Mouse (Mus musculus) forebrain, embryonic 14.5 days (tissue): ENCODE data around the gene Tnfaip6. TPM values are rescaled to one million over a fixed set of nuclear protein-coding genes. Genes with fewer than 3 reads are reported as not detected.

Experiments used
- ATAC-seq: fragments of 200-750 bp; cut with Nextera tagmentation; 2 replicates; pipeline ENCODE4 v1.8.0; 2017; ENCODE audit warnings: mild to moderate bottlenecking, moderate library complexity
- DNase-seq: peaks from one replicate; pipeline ENCODE4 v3.0.0-alpha.2; 2015; ENCODE audit warnings: low spot score
- H3K27ac ChIP-seq: fragments of 300-500 bp; sonication (generic); 2 replicates; pipeline ENCODE4 v1.5.1; 2014; ENCODE audit warnings: low read depth, mild to moderate bottlenecking, control low read depth, low read length, moderate library complexity
- H3K27me3 ChIP-seq: fragments of 300-500 bp; sonication (generic); replicated peaks from 2 replicates; pipeline ENCODE4 v1.6.1; 2014; ENCODE audit warnings: low read length, control low read depth, mixed read lengths; ENCODE audit not compliant: control insufficient read depth, insufficient read depth
- H3K36me3 ChIP-seq: fragments of 300-500 bp; sonication (generic); 2 replicates; pipeline ENCODE4 v1.6.1; 2014; ENCODE audit warnings: low read length, control low read depth; ENCODE audit not compliant: control insufficient read depth, insufficient read depth
- H3K4me1 ChIP-seq: fragments of 300-500 bp; sonication (generic); 2 replicates; pipeline ENCODE4 v1.6.1; 2014; ENCODE audit warnings: antibody characterized with exemption, low read length, control low read depth; ENCODE audit not compliant: control insufficient read depth, insufficient read depth
- H3K4me2 ChIP-seq: fragments of 300-500 bp; sonication (generic); 2 replicates; pipeline ENCODE4 v1.6.1; 2014; ENCODE audit warnings: mild to moderate bottlenecking, control low read depth, low read length
- H3K4me3 ChIP-seq: fragments of 300-500 bp; sonication (generic); 2 replicates; pipeline ENCODE4 v1.5.1; 2014; ENCODE audit warnings: low read depth, low read length, control low read depth
- H3K9ac ChIP-seq: fragments of 300-500 bp; sonication (generic); 2 replicates; pipeline ENCODE4 v1.6.1; 2014; ENCODE audit warnings: mild to moderate bottlenecking, low read length, control low read depth, moderate library complexity
- H3K9me3 ChIP-seq: fragments of 300-500 bp; sonication (generic); replicated peaks from 2 replicates; pipeline ENCODE4 v1.6.1; 2016; ENCODE audit warnings: low read length, control low read depth, mixed read lengths; ENCODE audit not compliant: control insufficient read depth
- WGBS: fragments of 180-500 bp; shearing (Covaris S2); extraction: QIAGEN DNeasy Blood & Tissue Kit; methylation state at CpG from one replicate; pipeline ENCODE4 v1.1.7; 2014; 5-methylcytosine and 5-hydroxymethylcytosine counted together
- polyA plus RNA-seq: library from polyadenylated mRNA; unstranded; fragments of >200 nt; fragmentation: Nextera tagmentation; extraction: Ambion mirVana; gene quantifications from 2 replicates; pipeline ENCODE4 v1.2.1, GENCODE M21; 2014

Tnfaip6 gene
- polyA plus RNA-seq, 1 experiment from 2014 or later, result 6.5 TPM

DNA sequence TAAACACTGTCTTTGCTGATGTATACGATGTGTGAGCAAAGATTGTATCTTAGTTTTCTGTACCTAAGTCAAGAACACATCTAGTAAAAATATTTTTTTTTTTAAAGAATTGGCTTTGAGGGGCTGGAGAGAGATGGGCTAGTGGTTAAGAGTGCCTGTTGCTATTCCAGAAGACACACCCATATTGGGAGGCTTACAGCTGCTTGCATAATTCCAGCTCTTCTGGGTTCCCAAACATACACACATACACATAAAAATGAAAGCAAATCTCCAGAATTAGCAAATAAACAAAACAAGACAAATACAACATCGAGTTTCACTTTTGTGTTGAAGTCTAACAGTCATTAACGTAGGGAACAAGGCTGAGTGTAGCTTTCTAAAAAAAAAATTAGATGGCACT is 46.2 kb downstream of the Tnfaip6 start:
- DNase-seq (no peak), ATAC-seq (no peak)
- Histone ChIP-seq H3K27me3 (no peaks in the 10 kb centered on the region), H3K4me3 (no peak overlapping the region), H3K27ac (no peak overlapping the region), H3K9me3 (no peaks in the 10 kb centered on the region), H3K36me3 (peaks cover 65% of the 10 kb centered on the region), H3K4me2 (no peak overlapping the region), H3K9ac (no peak overlapping the region), H3K4me1 (no peaks in the 10 kb centered on the region)
- 90% methylated on average over 3 of the region's 3 CpGs for WGBS

DNA sequence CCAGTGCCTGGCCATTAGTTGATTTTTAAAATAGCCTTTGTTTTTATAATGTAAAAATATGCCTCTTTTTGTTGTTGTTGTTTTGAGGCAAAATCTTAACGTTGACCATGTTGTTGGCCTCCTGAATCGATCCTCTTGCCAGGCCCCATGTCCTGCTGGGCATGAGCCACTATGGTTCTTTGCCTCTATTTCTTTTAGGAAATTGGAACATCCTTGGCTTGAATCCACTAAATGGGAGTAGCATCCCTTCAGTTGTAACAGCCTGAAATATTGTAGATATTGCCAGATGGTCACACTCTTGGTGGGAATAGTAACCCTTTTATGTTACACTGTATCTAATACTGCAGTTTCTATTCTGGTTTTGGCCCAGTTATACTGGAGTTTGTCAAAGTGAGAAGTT is 46.8 kb downstream of the Tnfaip6 start:
- Histone ChIP-seq H3K4me2 (no peak overlapping the region), H3K27me3 (no peaks in the 10 kb centered on the region), H3K4me1 (no peaks in the 10 kb centered on the region), H3K9me3 (no peaks in the 10 kb centered on the region), H3K9ac (no peak overlapping the region), H3K27ac (no peak overlapping the region), H3K4me3 (no peak overlapping the region), H3K36me3 (peaks cover 67% of the 10 kb centered on the region)
- ATAC-seq (no peak), DNase-seq (no peak)
- WGBS, result 92% methylated on average over 2 of the region's 2 CpGs

Other genes with a start within 250 kb of the Tnfaip6 start
- 5.5 and 5.6 TPM in 2 replicates for gene Rbm43, start 102.8 kb upstream of the Tnfaip6 start, polyA plus RNA-seq
- gene Nmi, start 64.5 kb upstream of the Tnfaip6 start, polyA plus RNA-seq, result 5.0 TPM in 2 replicates
- 20.1 and 25.0 TPM in 2 replicates for gene Rif1, start 34.8 kb downstream of the Tnfaip6 start, polyA plus RNA-seq